13 mouse cellular contexts compared by ENCODE assay signal in genomic region chr17:12162824-12163223, GRCm38 (mm10). TPM values are rescaled to one million over a fixed set of nuclear protein-coding genes. Genes with fewer than 3 reads are reported as not detected.
DNase-seq lines count a peak whose midpoint lies in the region; ATAC-seq and TF ChIP-seq lines count a peak whose summit lies in the region.
"Had no signal": no experiment of that assay in that cellular context is flagged by ENCODE, and none has a peak within 500 bp of the region (broad histone marks: within the 10 kb centered on the region; RNA-seq: fewer than 3 reads in every experiment).

No protein-coding gene starts in this region.

- no peak overlapping the region for H3K9ac ChIP-seq in heart, embryonic 15.5 days
- no peak overlapping the region for H3K9ac ChIP-seq in heart, embryonic 11.5 days (ENCODE audit: low read depth, low read length)
- no peak overlapping the region for H3K9ac ChIP-seq in midbrain, postnatal 0 days (replicated peaks; ENCODE audit: low read length, poor library complexity, severe bottlenecking)
- H3K9ac ChIP-seq in midbrain, embryonic 13.5 days (replicated peaks): no peak overlapping the region

- DNase-seq in midbrain, postnatal 0 days (ENCODE audit: low spot score): peak; percentile 24
- DNase-seq in brain, embryonic 14.5 days (ENCODE audit: low read depth): peak; percentile 29
- DNase-seq in splenic B cell, adult 2 months (ENCODE audit: low read depth, low spot score): peak; percentile 36
- no peak for DNase-seq in layer of hippocampus, adult 11-12 months (ENCODE audit: low spot score)
- no peak for DNase-seq in ovary, postnatal 10 days (ENCODE audit: low spot score)
- DNase-seq: heart, adult 11 months; kidney, adult 2 months; right cerebral cortex, postnatal 25 days; thymus, adult 18-20 months had no signal

- peak overlapping the region; percentile 34; the same call in 1 of the 2 replicates for H3K27ac ChIP-seq in heart, embryonic 15.5 days
- H3K27ac ChIP-seq in heart, embryonic 11.5 days (ENCODE audit: low read depth, low read length): no peak overlapping the region
- H3K27ac ChIP-seq in midbrain, postnatal 0 days (ENCODE audit: low read depth, low read length): no peak overlapping the region
- H3K27ac ChIP-seq in midbrain, embryonic 13.5 days: no peak overlapping the region

- no peaks in the 10 kb centered on the region for H3K36me3 ChIP-seq in heart, embryonic 15.5 days
- no peaks in the 10 kb centered on the region for H3K36me3 ChIP-seq in heart, embryonic 11.5 days (ENCODE audit: control insufficient read depth, insufficient read depth, low read length)
- H3K36me3 ChIP-seq in midbrain, postnatal 0 days (ENCODE audit: insufficient read depth, low read length): peaks cover 2% of the 10 kb centered on the region; the same call in 1 of the 2 replicates
- H3K36me3 ChIP-seq in midbrain, embryonic 13.5 days: peaks cover 15% of the 10 kb centered on the region; the same call in 1 of the 2 replicates
- no peaks in the 10 kb centered on the region for H3K36me3 ChIP-seq in splenic B cell, adult 2 months (ENCODE audit: control insufficient read depth, insufficient read depth, low read length, poor library complexity, severe bottlenecking)

- no peak for ATAC-seq in heart, embryonic 15.5 days (replicated peaks; ENCODE audit: insufficient number of reproducible peaks, insufficient read depth, low FRiP score, low read depth)
- ATAC-seq in heart, embryonic 11.5 days (replicated peaks; ENCODE audit: insufficient number of reproducible peaks, low FRiP score, low TSS enrichment): no peak
- ATAC-seq in midbrain, postnatal 0 days (ENCODE audit: low FRiP score): no peak
- no peak for ATAC-seq in midbrain, embryonic 13.5 days

- H3K27me3 ChIP-seq in heart, embryonic 15.5 days: no peaks in the 10 kb centered on the region
- H3K27me3 ChIP-seq in heart, embryonic 11.5 days (ENCODE audit: control insufficient read depth, insufficient read depth, low read length): no peaks in the 10 kb centered on the region
- H3K27me3 ChIP-seq in midbrain, postnatal 0 days (ENCODE audit: insufficient read depth, low read length): no peaks in the 10 kb centered on the region
- H3K27me3 ChIP-seq in midbrain, embryonic 13.5 days: no peaks in the 10 kb centered on the region
- H3K27me3 ChIP-seq in splenic B cell, adult 2 months (ENCODE audit: control insufficient read depth, insufficient read depth, low read length, poor library complexity, severe bottlenecking): no peaks in the 10 kb centered on the region

- H3K4me2 ChIP-seq in heart, embryonic 15.5 days: no peak overlapping the region
- H3K4me2 ChIP-seq in heart, embryonic 11.5 days: no peak overlapping the region
- no peak overlapping the region for H3K4me2 ChIP-seq in midbrain, postnatal 0 days (ENCODE audit: low read depth, low read length, poor library complexity, severe bottlenecking)
- no peak overlapping the region for H3K4me2 ChIP-seq in midbrain, embryonic 13.5 days (replicated peaks)

- no peak for TF ChIP-seq POLR2A in brain, embryonic 14.5 days (IDR thresholded peaks at IDR 0.05; ENCODE audit: borderline replicate concordance, extremely low read depth, insufficient read depth, insufficient read length, poor library complexity, severe bottlenecking)

- H3K9me3 ChIP-seq in heart, embryonic 15.5 days (replicated peaks): no peaks in the 10 kb centered on the region
- no peaks in the 10 kb centered on the region for H3K9me3 ChIP-seq in heart, embryonic 11.5 days (replicated peaks; ENCODE audit: control insufficient read depth, low read length)
- no peaks in the 10 kb centered on the region for H3K9me3 ChIP-seq in midbrain, postnatal 0 days (ENCODE audit: low read length)
- H3K9me3 ChIP-seq in midbrain, embryonic 13.5 days: no peaks in the 10 kb centered on the region
- H3K9me3 ChIP-seq: forebrain, embryonic 10.5 days had no signal

- peaks cover 10% of the 10 kb centered on the region for H3K4me1 ChIP-seq in heart, embryonic 15.5 days (replicated peaks)
- peaks cover 9% of the 10 kb centered on the region for H3K4me1 ChIP-seq in heart, embryonic 11.5 days (ENCODE audit: control insufficient read depth, insufficient read depth, low read length)
- H3K4me1 ChIP-seq in midbrain, postnatal 0 days (ENCODE audit: insufficient read depth, low read length): peaks cover 9% of the 10 kb centered on the region; the same call in 1 of the 2 replicates
- peaks cover 25% of the 10 kb centered on the region for H3K4me1 ChIP-seq in midbrain, embryonic 13.5 days (replicated peaks)

- no peak for TF ChIP-seq CTCF in midbrain, postnatal 0 days (IDR thresholded peaks at IDR 0.05)
- TF ChIP-seq CTCF in brain, embryonic 14.5 days (IDR thresholded peaks at IDR 0.05; ENCODE audit: borderline replicate concordance, extremely low read depth, insufficient read depth, insufficient read length): no peak

- no peak overlapping the region for H3K4me3 ChIP-seq in heart, embryonic 15.5 days
- no peak overlapping the region for H3K4me3 ChIP-seq in heart, embryonic 11.5 days (ENCODE audit: low read depth, low read length)
- H3K4me3 ChIP-seq in midbrain, postnatal 0 days (ENCODE audit: low read depth, low read length): no peak overlapping the region
- H3K4me3 ChIP-seq in midbrain, embryonic 13.5 days (replicated peaks): no peak overlapping the region
- H3K4me3 ChIP-seq: forebrain, embryonic 10.5 days had no signal

- 70% methylated on average over 4 of the region's 4 CpGs for WGBS in heart, embryonic 15.5 days
- WGBS in heart, embryonic 11.5 days (ENCODE audit: insufficient replicate concordance): 83% methylated on average over 4 of the region's 4 CpGs
- WGBS in midbrain, postnatal 0 days: 61% methylated on average over 4 of the region's 4 CpGs
- WGBS in midbrain, embryonic 13.5 days: 74% methylated on average over 4 of the region's 4 CpGs

RNA-seq across cellular contexts. Expression of gene Agpat4, which starts 44.3 kb away (rescaled TPM):
- 13.6 and 19.0 TPM in 2 replicates for polyA plus RNA-seq in heart, embryonic 15.5 days (2015; fragmentation: Nextera tagmentation; extraction: Ambion mirVana)
- 17.8 and 21.0 TPM in 2 replicates for polyA plus RNA-seq in heart, embryonic 11.5 days (2014; fragmentation: Nextera tagmentation; extraction: Ambion mirVana)
- 43.2 and 47.7 TPM in 2 replicates for total RNA-seq in midbrain, postnatal 0 days (2014; rRNA removed)
- 56.4 and 58.2 TPM in 2 replicates for polyA plus RNA-seq in midbrain, postnatal 0 days (2015; fragmentation: Nextera tagmentation; extraction: Ambion mirVana)
- 51.6 and 51.9 TPM in 2 replicates for polyA plus RNA-seq in midbrain, embryonic 13.5 days (2015; fragmentation: Nextera tagmentation; extraction: Ambion mirVana)
- 27.6 and 35.2 TPM in 2 replicates for polyA plus RNA-seq in brain, embryonic 14.5 days (2012; rRNA removed)

Comparison
In these comparisons a context has a peak if more than half of its experiments do, and no peak if none do; other contexts are left out.
1. DNase-seq: peak in midbrain, postnatal 0 days (single experiment), brain, embryonic 14.5 days (single experiment) and splenic B cell, adult 2 months (single experiment); none in layer of hippocampus, adult 11-12 months (single experiment) and ovary, postnatal 10 days (single experiment).